Mouse (Mus musculus): ENCODE results near the gene Bcas1. TPM values are rescaled to one million over a fixed set of nuclear protein-coding genes. Genes with fewer than 3 reads are reported as not detected.
A peak's percentile ranks its signal among the peaks of the same experiment; 100 is the strongest.

Gene Bcas1
- polyA plus RNA-seq, 2 experiments = 0.45 to 1.0 TPM

GRCm38 (mm10) chr2:170331870-170332269 is 95.8 kb downstream of the Bcas1 start:
- no peak for ATAC-seq (ENCODE audit: low FRiP score, low read depth)
- Histone ChIP-seq H3K4me2 (replicated peaks; ENCODE audit: low read depth, low read length, severe bottlenecking) (no peak overlapping the region), H3K9ac (ENCODE audit: low read depth, low read length, severe bottlenecking) (no peak overlapping the region), H3K36me3 (ENCODE audit: control insufficient read depth, insufficient read depth, low read length) (no peaks in the 10 kb centered on the region), H3K27me3 (ENCODE audit: control insufficient read depth, insufficient read depth, low read length) (no peaks in the 10 kb centered on the region), H3K9me3 (ENCODE audit: control insufficient read depth, low read length) (no peaks in the 10 kb centered on the region), H3K4me3 (replicated peaks; ENCODE audit: low read length) (no peak overlapping the region), H3K4me1 (ENCODE audit: control insufficient read depth, insufficient read depth, low read length) (no peaks in the 10 kb centered on the region), H3K27ac (replicated peaks; ENCODE audit: low read depth, low read length) (no peak overlapping the region)
- WGBS = 74% methylated on average over 2 of the region's 2 CpGs
- no peak for TF ChIP-seq POLR2A (IDR thresholded peaks at IDR 0.05; ENCODE audit: borderline replicate concordance, extremely low read depth, insufficient read depth, insufficient read length)
- DNase-seq (ENCODE audit: low spot score) = no peak

- Histone ChIP-seq H3K36me3 (ENCODE audit: control insufficient read depth, insufficient read depth, low read length) (no peaks in the 10 kb centered on the region), H3K4me2 (replicated peaks; ENCODE audit: low read depth, low read length, severe bottlenecking) (no peak overlapping the region), H3K9me3 (ENCODE audit: control insufficient read depth, low read length) (no peaks in the 10 kb centered on the region), H3K27me3 (ENCODE audit: control insufficient read depth, insufficient read depth, low read length) (no peaks in the 10 kb centered on the region), H3K9ac (ENCODE audit: low read depth, low read length, severe bottlenecking) (no peak overlapping the region), H3K4me1 (ENCODE audit: control insufficient read depth, insufficient read depth, low read length) (no peaks in the 10 kb centered on the region), H3K27ac (replicated peaks; ENCODE audit: low read depth, low read length) (no peak overlapping the region), H3K4me3 (replicated peaks; ENCODE audit: low read length) (no peak overlapping the region)
- 68% methylated on average over 8 of the region's 8 CpGs for WGBS
- no peak for TF ChIP-seq POLR2A (IDR thresholded peaks at IDR 0.05; ENCODE audit: borderline replicate concordance, extremely low read depth, insufficient read depth, insufficient read length)
- DNase-seq (ENCODE audit: low spot score) = no peak
- ATAC-seq (ENCODE audit: low FRiP score, low read depth) = no peak
Observed at GRCm38 (mm10) chr2:170330466-170330865, 97.2 kb downstream of the Bcas1 start.

GRCm38 (mm10) chr2:170329921-170330320 is 97.7 kb downstream of the Bcas1 start:
- no peak for ATAC-seq (ENCODE audit: low FRiP score, low read depth)
- H3K36me3 ChIP-seq (ENCODE audit: control insufficient read depth, insufficient read depth, low read length) = no peaks in the 10 kb centered on the region
- WGBS = 83% methylated on average over 13 of the region's 13 CpGs

GRCm38 (mm10) chr2:170323925-170324347 is 103.7 kb downstream of the Bcas1 start:
- H3K4me1 ChIP-seq (ENCODE audit: control insufficient read depth, insufficient read depth, low read length) = peaks cover 7% of the 10 kb centered on the region; the same call in 1 of the 2 replicates
- H3K36me3 ChIP-seq (ENCODE audit: control insufficient read depth, insufficient read depth, low read length) = no peaks in the 10 kb centered on the region
- peak overlapping the region; percentile 18 for H3K4me3 ChIP-seq (replicated peaks; ENCODE audit: low read length)
- DNase-seq (ENCODE audit: low spot score) (peak; percentile 83), ATAC-seq (ENCODE audit: low FRiP score, low read depth) (peak; percentile 45; the same call in 1 of the 2 replicates)
- H3K9me3 ChIP-seq (ENCODE audit: control insufficient read depth, low read length) = no peaks in the 10 kb centered on the region
- H3K27me3 ChIP-seq (ENCODE audit: control insufficient read depth, insufficient read depth, low read length) = no peaks in the 10 kb centered on the region
- 7% methylated on average over 19 of the region's 19 CpGs for WGBS
- H3K4me2 ChIP-seq (replicated peaks; ENCODE audit: low read depth, low read length, severe bottlenecking) = peak overlapping the region; percentile 50
- no peak for TF ChIP-seq POLR2A (IDR thresholded peaks at IDR 0.05; ENCODE audit: borderline replicate concordance, extremely low read depth, insufficient read depth, insufficient read length)
- H3K27ac ChIP-seq (replicated peaks; ENCODE audit: low read depth, low read length) = no peak overlapping the region
- H3K9ac ChIP-seq (ENCODE audit: low read depth, low read length, severe bottlenecking) = peak overlapping the region; percentile 40; the same call in 1 of the 2 replicates

More at GRCm38 (mm10) chr2:170329921-170330320, 97.7 kb downstream of the Bcas1 start:
- H3K27me3 ChIP-seq (ENCODE audit: control insufficient read depth, insufficient read depth, low read length) = no peaks in the 10 kb centered on the region
- no peak for TF ChIP-seq POLR2A (IDR thresholded peaks at IDR 0.05; ENCODE audit: borderline replicate concordance, extremely low read depth, insufficient read depth, insufficient read length)
- H3K4me3 ChIP-seq (replicated peaks; ENCODE audit: low read length) = no peak overlapping the region
- no peaks in the 10 kb centered on the region for H3K9me3 ChIP-seq (ENCODE audit: control insufficient read depth, low read length)
- no peak overlapping the region for H3K4me2 ChIP-seq (replicated peaks; ENCODE audit: low read depth, low read length, severe bottlenecking)
- H3K4me1 ChIP-seq (ENCODE audit: control insufficient read depth, insufficient read depth, low read length) = no peaks in the 10 kb centered on the region
- H3K27ac ChIP-seq (replicated peaks; ENCODE audit: low read depth, low read length) = no peak overlapping the region
- DNase-seq (ENCODE audit: low spot score) = no peak
- no peak overlapping the region for H3K9ac ChIP-seq (ENCODE audit: low read depth, low read length, severe bottlenecking)

- peaks cover 7% of the 10 kb centered on the region; the same call in 1 of the 2 replicates for H3K4me1 ChIP-seq (ENCODE audit: control insufficient read depth, insufficient read depth, low read length)
- no peaks in the 10 kb centered on the region for H3K9me3 ChIP-seq (ENCODE audit: control insufficient read depth, low read length)
- no peak overlapping the region for H3K4me2 ChIP-seq (replicated peaks; ENCODE audit: low read depth, low read length, severe bottlenecking)
- DNase-seq (ENCODE audit: low spot score) (no peak), ATAC-seq (ENCODE audit: low FRiP score, low read depth) (no peak)
- H3K4me3 ChIP-seq (replicated peaks; ENCODE audit: low read length) = no peak overlapping the region
- H3K27ac ChIP-seq (replicated peaks; ENCODE audit: low read depth, low read length) = no peak overlapping the region
- H3K36me3 ChIP-seq (ENCODE audit: control insufficient read depth, insufficient read depth, low read length) = no peaks in the 10 kb centered on the region
- H3K9ac ChIP-seq (ENCODE audit: low read depth, low read length, severe bottlenecking) = no peak overlapping the region
- WGBS = 34% methylated on average over 3 of the region's 3 CpGs
- H3K27me3 ChIP-seq (ENCODE audit: control insufficient read depth, insufficient read depth, low read length) = no peaks in the 10 kb centered on the region
- TF ChIP-seq POLR2A (IDR thresholded peaks at IDR 0.05; ENCODE audit: borderline replicate concordance, extremely low read depth, insufficient read depth, insufficient read length) = no peak
Observed at GRCm38 (mm10) chr2:170322013-170322414, 105.6 kb downstream of the Bcas1 start.
